Mouse (Mus musculus) left cerebral cortex, adult 6 months (tissue): ENCODE results near the gene Dpysl5. TPM values are rescaled to one million over a fixed set of nuclear protein-coding genes. Genes with fewer than 3 reads are reported as not detected.

Source experiments
- long read RNA-seq, 2 experiments: library from polyadenylated mRNA; unstranded; transcript quantifications; one replicate each; pipeline ENCODE4 v2.0.0; 2019 to 2020
- polyA plus RNA-seq: library from polyadenylated mRNA; unstranded; fragments of <200 nt; fragmentation: Nextera tagmentation; gene quantifications from 2 replicates; pipeline ENCODE4 v1.2.3, GENCODE M21; 2021

Gene Dpysl5
- polyA plus RNA-seq = 3.2 and 4.0 TPM in 2 replicates
- long read RNA-seq, experiment 1, full-length matches to known transcripts = 13 of 31 reads
- long read RNA-seq, experiment 1, partial matches to known transcripts = 3 of 31 reads
- long read RNA-seq, experiment 1, other reads (novel, unspliced or antisense) = 15 of 31 reads
- long read RNA-seq, experiment 2, partial matches to known transcripts = 0 of 1 reads
- long read RNA-seq, experiment 2, other reads (novel, unspliced or antisense) = 1 of 1 reads

GRCm38 (mm10) chr5:30711147-30712001 is at the start of gene Dpysl5:
TSS of gene Dpysl5 (plus strand) at chr5:30711564.

GRCm38 (mm10) chr5:30666391-30667195 is 44.8 kb upstream of the Dpysl5 start, which contains the start of gene Cenpa:
TSS of gene Cenpa (plus strand) at chr5:30666777.

GRCm38 (mm10) chr5:30814424-30815119 is 103.2 kb downstream of the Dpysl5 start, which contains the start of gene Mapre3:
TSS of gene Mapre3 (plus strand) at chr5:30814641.

Other genes with a start within 250 kb of the Dpysl5 start
- gene Otof, start 249.6 kb upstream of the Dpysl5 start, polyA plus RNA-seq = 2.1 and 2.3 TPM in 2 replicates
- gene 1700001C02Rik, start 245.5 kb upstream of the Dpysl5 start, polyA plus RNA-seq = 1.8 and 2.3 TPM in 2 replicates
- not detected in 2 replicates for gene Cib4, start 165.7 kb upstream of the Dpysl5 start, polyA plus RNA-seq
- 4.4 and 4.6 TPM in 2 replicates for gene Kcnk3, start 123.4 kb upstream of the Dpysl5 start, polyA plus RNA-seq
- gene Slc35f6, start 63.6 kb upstream of the Dpysl5 start, polyA plus RNA-seq = 18.4 and 20.1 TPM in 2 replicates
- 5.7 and 9.0 TPM in 2 replicates for gene Cenpa, start 44.8 kb upstream of the Dpysl5 start, polyA plus RNA-seq
- 123 and 226 TPM in 2 replicates for gene Mapre3, start 103.1 kb downstream of the Dpysl5 start, polyA plus RNA-seq
- gene Tmem214, start 156.4 kb downstream of the Dpysl5 start, polyA plus RNA-seq = 25.5 and 29.6 TPM in 2 replicates
- 1.9 and 3.9 TPM in 2 replicates for gene Agbl5, start 177.1 kb downstream of the Dpysl5 start, polyA plus RNA-seq
- 144 and 177 TPM in 2 replicates for gene Ost4, start 196.2 kb downstream of the Dpysl5 start, polyA plus RNA-seq
- 0.54 and 1.2 TPM in 2 replicates for gene Emilin1, start 201.8 kb downstream of the Dpysl5 start, polyA plus RNA-seq
- gene Khk, start 209.9 kb downstream of the Dpysl5 start, polyA plus RNA-seq = 39.2 and 45.3 TPM in 2 replicates
- gene Cgref1, start 234.0 kb downstream of the Dpysl5 start, polyA plus RNA-seq = 12.5 and 33.9 TPM in 2 replicates
- gene Preb, start 248.8 kb downstream of the Dpysl5 start, polyA plus RNA-seq = 52.2 and 64.1 TPM in 2 replicates